Mouse (Mus musculus) heart, postnatal 0 days (tissue): ENCODE measurements around the gene Ercc4.

Experiments used
- CTCF ChIP-seq: IDR thresholded peaks from 2 replicates; pipeline ENCODE4 v1.5.1; 2016; ENCODE audit warnings: antibody characterized with exemption, control low read depth, low read depth
- EP300 ChIP-seq: IDR thresholded peaks from 2 replicates; pipeline ENCODE4 v1.6.1; 2016; ENCODE audit warnings: antibody characterized with exemption, low read depth

GRCm38 (mm10) chr16:13157314-13157713, 47.8 kb downstream of the Ercc4 start:
- no peak for TF ChIP-seq CTCF
- TF ChIP-seq EP300: no peak
